Mouse (Mus musculus) limb, embryonic 13.5 days (tissue): Measurements from ENCODE around the gene Cdyl. TPM values are rescaled to one million over a fixed set of nuclear protein-coding genes. Genes with fewer than 3 reads are reported as not detected.

Experiments used
- ATAC-seq: fragments of 200-750 bp; cut with Nextera tagmentation; 2 replicates; pipeline ENCODE4 v1.8.0; 2017; ENCODE audit warnings: low read depth, moderate number of reproducible peaks, moderate TSS enrichment; ENCODE audit not compliant: low FRiP score
- H3K27ac ChIP-seq: fragments of 300-500 bp; sonication (generic); 2 replicates; pipeline ENCODE4 v1.5.1; 2015; ENCODE audit warnings: inconsistent platforms, mild to moderate bottlenecking, moderate library complexity
- H3K27me3 ChIP-seq: fragments of 300-500 bp; sonication (generic); 2 replicates; pipeline ENCODE4 v1.6.1; 2015; ENCODE audit warnings: mild to moderate bottlenecking, inconsistent platforms
- H3K36me3 ChIP-seq: fragments of 300-500 bp; sonication (generic); 2 replicates; pipeline ENCODE4 v1.6.1; 2015; ENCODE audit warnings: inconsistent platforms, mild to moderate bottlenecking, moderate library complexity
- H3K4me1 ChIP-seq: fragments of 300-500 bp; sonication (generic); 2 replicates; pipeline ENCODE4 v1.6.1; 2015; ENCODE audit warnings: inconsistent platforms
- H3K4me2 ChIP-seq: fragments of 300-500 bp; sonication (generic); replicated peaks from 2 replicates; pipeline ENCODE4 v1.6.1; 2015; ENCODE audit warnings: inconsistent platforms, mild to moderate bottlenecking, moderate library complexity
- H3K4me3 ChIP-seq: fragments of 300-500 bp; sonication (generic); 2 replicates; pipeline ENCODE4 v1.5.1; 2015; ENCODE audit warnings: moderate library complexity, mild to moderate bottlenecking, inconsistent platforms
- H3K9ac ChIP-seq: fragments of 300-500 bp; sonication (generic); 2 replicates; pipeline ENCODE4 v1.6.1; 2015; ENCODE audit warnings: mild to moderate bottlenecking, inconsistent platforms
- H3K9me3 ChIP-seq: fragments of 300-500 bp; sonication (generic); 2 replicates; pipeline ENCODE4 v1.6.1; 2016; ENCODE audit warnings: inconsistent platforms
- WGBS: fragments of 180-500 bp; shearing (Covaris S2); methylation state at CpG from one replicate; pipeline ENCODE4 v1.1.7; 2015; 5-methylcytosine and 5-hydroxymethylcytosine counted together
- polyA plus RNA-seq: library from polyadenylated mRNA; unstranded; fragments of >200 nt; fragmentation: Nextera tagmentation; extraction: Ambion mirVana; gene quantifications from 2 replicates; pipeline ENCODE4 v1.2.1, GENCODE M21; 2015

The Cdyl gene
- polyA plus RNA-seq, 1 experiment from 2014 or later = 15.2 TPM

DNA sequence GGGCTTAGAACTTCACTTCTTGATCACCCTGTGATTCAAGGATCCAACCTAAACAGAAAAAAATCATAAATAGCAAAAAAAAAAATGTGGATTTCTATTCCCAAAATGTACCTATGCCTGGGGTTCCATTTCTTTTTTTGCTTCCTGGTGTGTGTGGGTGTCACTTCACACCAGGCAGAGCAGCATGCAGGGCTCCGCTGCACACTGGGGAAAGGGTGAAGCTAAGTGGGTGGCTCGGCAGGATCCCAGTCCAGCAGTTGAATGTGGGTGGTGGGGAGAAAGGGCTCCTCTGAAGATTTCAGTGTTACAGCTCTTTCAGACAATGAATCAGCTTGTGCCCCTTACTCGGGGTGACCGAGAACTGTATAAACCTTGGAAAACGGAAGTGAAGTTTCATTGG lies 215.8 kb downstream of the Cdyl start:
- 86% methylated on average over 5 of the region's 5 CpGs for WGBS
- no peak overlapping the region for H3K4me3 ChIP-seq
- H3K27ac ChIP-seq = no peak overlapping the region

DNA sequence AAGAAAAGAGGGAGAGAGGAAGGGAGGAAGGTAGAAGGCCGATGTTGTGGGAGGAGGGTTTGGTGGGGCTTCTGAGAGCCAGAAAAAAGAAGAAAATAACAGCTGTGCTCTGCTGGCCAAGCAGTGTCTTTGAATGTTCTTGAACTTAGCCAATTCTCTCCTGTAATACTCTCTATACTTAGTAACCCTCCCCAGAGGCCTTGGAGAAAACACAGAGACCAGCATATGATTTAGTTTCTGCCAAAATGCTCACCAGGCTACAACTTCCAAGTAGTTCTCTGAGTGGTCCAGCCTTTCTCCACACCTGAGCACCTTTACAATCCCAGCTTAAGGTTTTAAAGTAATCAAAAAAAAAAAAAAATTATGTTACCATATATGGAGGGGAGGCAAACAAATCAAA lies 218.6 kb downstream of the Cdyl start:
- no peak overlapping the region for H3K4me2 ChIP-seq
- ATAC-seq = no peak
- H3K36me3 ChIP-seq = peaks cover 9% of the 10 kb centered on the region; the same call in 1 of the 2 replicates
- H3K4me3 ChIP-seq = no peak overlapping the region
- H3K9ac ChIP-seq = no peak overlapping the region
- WGBS = 38% methylated on average over 1 of the region's 1 CpGs
- H3K9me3 ChIP-seq = no peaks in the 10 kb centered on the region
- 0 out of 2 replicates have a peak overlapping the region, but pooled peaks have one; percentile 3 for H3K27ac ChIP-seq
- H3K4me1 ChIP-seq = peaks cover 5% of the 10 kb centered on the region
- no peaks in the 10 kb centered on the region for H3K27me3 ChIP-seq

More for the DNA sequence above, 215.8 kb downstream of the Cdyl start:
- H3K27me3 ChIP-seq = no peaks in the 10 kb centered on the region
- H3K9ac ChIP-seq = no peak overlapping the region
- ATAC-seq = no peak
- peaks cover 12% of the 10 kb centered on the region for H3K4me1 ChIP-seq
- no peaks in the 10 kb centered on the region for H3K9me3 ChIP-seq
- peaks cover 20% of the 10 kb centered on the region for H3K36me3 ChIP-seq
- no peak overlapping the region for H3K4me2 ChIP-seq

DNA sequence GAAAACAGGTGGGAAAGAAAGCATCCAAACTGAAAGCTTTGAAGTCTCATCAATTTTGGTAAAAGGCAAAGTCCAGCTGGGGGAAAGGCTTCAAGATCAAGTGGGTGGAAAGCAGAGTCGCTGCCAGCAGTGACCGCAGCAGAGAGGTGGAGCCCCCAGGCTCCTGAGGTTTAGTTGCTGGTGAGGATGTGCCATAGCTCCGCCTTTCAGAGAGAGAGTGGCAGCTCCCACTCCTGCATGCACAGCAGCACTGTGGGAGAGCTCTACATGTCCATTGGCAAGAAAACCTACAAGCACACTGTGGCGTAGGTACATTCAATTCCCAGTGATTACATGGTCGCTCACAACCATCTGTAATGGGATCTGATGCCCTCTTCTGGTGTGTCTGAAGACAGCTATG lies 219.4 kb downstream of the Cdyl start:
- peaks cover 5% of the 10 kb centered on the region for H3K4me1 ChIP-seq
- 60% methylated on average over 5 of the region's 5 CpGs for WGBS
- no peak; the same call in 1 of the 2 replicates for ATAC-seq
- H3K27me3 ChIP-seq = no peaks in the 10 kb centered on the region
- no peaks in the 10 kb centered on the region for H3K9me3 ChIP-seq
- no peak overlapping the region for H3K9ac ChIP-seq
- H3K4me3 ChIP-seq = no peak overlapping the region
- H3K36me3 ChIP-seq = peaks cover 7% of the 10 kb centered on the region; the same call in 1 of the 2 replicates
- no peak overlapping the region for H3K4me2 ChIP-seq
- no peak overlapping the region for H3K27ac ChIP-seq

DNA sequence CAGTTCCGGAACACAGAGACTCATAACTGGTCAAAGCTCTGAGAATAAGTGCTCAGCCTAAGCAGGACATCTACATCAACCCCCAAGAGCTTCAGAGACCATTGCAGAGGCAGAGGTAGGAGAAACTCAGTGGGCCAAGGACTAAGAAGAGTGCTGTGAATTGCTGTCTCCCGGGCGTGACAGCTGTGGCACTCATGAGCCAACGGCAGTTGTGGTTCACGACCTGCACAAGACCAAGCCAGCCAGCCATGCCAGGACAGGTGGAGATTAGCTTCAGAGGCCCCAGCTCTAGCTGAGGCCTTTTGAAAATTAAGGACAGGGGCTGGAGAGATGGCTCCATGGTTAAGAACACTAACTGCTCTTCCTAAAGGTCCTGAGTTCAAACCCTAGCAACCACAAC lies 219.9 kb downstream of the Cdyl start:
- Histone ChIP-seq H3K27me3 (no peaks in the 10 kb centered on the region), H3K9me3 (no peaks in the 10 kb centered on the region), H3K27ac (no peak overlapping the region), H3K4me2 (no peak overlapping the region), H3K9ac (no peak overlapping the region), H3K4me1 (peaks cover 9% of the 10 kb centered on the region), H3K36me3 (peaks cover 3% of the 10 kb centered on the region; the same call in 1 of the 2 replicates), H3K4me3 (no peak overlapping the region)
- WGBS = 86% methylated on average over 5 of the region's 5 CpGs
- no peak for ATAC-seq

DNA sequence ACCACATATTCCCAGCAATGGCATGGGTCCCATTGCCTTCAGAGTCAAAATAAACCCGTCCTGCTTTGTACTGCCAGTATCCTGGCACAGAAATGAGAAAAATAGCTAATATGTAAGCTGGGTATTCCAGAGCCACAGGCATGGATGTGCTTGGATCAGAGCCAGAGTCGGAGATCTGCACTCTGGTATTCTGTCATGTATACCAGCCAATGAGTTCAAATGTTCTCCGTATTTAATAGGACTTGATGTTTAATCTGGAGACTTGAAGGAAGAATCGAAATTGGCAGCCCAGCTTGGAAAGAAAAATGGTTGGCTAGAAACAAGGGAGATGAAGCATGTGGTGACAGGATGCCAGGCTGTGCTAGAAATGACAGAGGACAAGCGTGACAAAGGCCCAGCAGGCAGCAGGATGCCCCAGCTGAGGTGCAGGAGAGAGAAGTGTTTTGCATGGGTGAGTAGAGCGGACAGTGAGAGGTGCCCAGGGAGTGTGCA lies 221.0 kb downstream of the Cdyl start:
- Histone ChIP-seq H3K4me1 (peaks cover 17% of the 10 kb centered on the region), H3K27ac (no peak overlapping the region), H3K36me3 (no peaks in the 10 kb centered on the region), H3K4me3 (no peak overlapping the region), H3K27me3 (no peaks in the 10 kb centered on the region), H3K9ac (no peak overlapping the region), H3K4me2 (no peak overlapping the region), H3K9me3 (no peaks in the 10 kb centered on the region)
- no peak for ATAC-seq
- 78% methylated on average over 6 of the region's 6 CpGs for WGBS

DNA sequence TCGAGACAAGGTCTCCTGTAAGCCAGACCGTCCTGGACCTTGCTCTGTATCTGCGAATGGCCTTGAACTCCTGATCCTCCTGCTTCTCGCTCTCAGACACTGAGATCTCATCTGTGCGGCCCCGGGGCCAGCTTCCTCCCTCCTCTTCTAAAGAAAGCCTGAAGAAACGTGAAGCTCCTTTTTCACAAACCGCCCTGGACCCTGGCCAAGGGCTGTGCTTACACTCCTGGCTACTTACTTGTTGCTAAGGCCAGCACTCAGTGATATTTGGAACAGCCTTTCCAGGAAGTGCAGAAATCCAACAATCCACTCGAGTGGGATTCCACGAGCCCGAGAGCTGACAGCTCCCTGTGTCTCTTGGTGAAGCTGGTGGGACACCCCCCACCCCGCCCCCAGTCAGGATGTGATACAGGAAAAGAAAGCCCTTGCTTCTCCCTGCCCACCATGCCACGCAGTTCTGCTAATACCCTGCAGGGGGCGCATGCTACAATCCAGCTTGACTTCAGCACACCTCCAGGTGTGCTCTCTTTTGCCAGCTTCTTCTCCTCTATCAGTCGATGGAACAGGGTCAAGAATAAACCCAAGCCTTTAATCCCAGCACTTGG lies 226.6 kb downstream of the Cdyl start:
- Histone ChIP-seq H3K36me3 (no peaks in the 10 kb centered on the region), H3K27ac (no peak overlapping the region), H3K27me3 (no peaks in the 10 kb centered on the region), H3K4me3 (no peak overlapping the region), H3K4me2 (peak overlapping the region; percentile 17; the same call in 1 of the 2 replicates), H3K4me1 (peaks cover 19% of the 10 kb centered on the region), H3K9me3 (peaks cover 5% of the 10 kb centered on the region), H3K9ac (no peak overlapping the region)
- WGBS = 32% methylated on average over 15 of the region's 15 CpGs
- no peak for ATAC-seq

DNA sequence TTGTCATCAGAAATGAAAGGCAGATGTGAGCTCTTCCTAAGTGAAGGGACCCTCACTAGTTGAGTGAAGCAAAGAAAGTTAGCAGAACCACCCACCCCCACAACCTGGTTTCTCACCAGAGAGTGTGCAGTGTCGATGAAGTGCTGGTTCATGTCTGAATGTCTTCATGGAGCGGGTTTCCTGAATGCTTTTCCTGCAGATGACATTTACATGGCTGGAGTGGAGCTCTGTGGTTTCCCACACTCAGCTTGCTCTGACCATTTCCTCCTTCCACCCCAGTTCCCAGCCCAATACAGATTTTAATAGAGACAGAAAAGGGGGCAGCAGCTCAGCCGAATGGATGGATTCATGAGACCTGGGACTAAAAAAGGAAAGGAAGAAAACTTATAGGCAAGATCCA lies 233.2 kb downstream of the Cdyl start:
- Histone ChIP-seq H3K9ac (no peak overlapping the region), H3K9me3 (peaks cover 5% of the 10 kb centered on the region), H3K4me2 (no peak overlapping the region), H3K27ac (no peak overlapping the region), H3K27me3 (no peaks in the 10 kb centered on the region), H3K36me3 (peaks cover 14% of the 10 kb centered on the region), H3K4me1 (no peaks in the 10 kb centered on the region), H3K4me3 (no peak overlapping the region)
- 86% methylated on average over 3 of the region's 3 CpGs for WGBS
- ATAC-seq = no peak

DNA sequence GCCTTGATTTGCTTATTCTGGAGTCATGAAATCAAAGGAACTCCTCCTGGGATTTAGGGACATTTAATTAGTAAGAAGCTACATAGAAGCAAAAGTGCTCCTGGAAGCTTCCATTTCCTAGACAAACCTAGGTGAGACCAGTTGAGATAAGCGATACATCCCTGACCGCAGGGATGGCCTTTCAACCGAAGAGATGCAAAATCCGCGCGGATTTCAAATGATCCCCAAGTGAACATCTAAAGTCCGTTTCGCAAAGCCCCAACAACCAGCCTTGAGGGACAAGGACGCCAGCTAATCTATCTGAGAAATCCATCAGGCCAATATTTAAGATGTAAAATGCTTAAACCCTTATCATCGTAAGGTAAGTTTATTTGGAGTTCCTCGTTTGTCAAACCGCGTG lies 245.7 kb downstream of the Cdyl start:
- Histone ChIP-seq H3K9me3 (no peaks in the 10 kb centered on the region), H3K4me3 (peak overlapping the region; percentile 64), H3K27me3 (no peaks in the 10 kb centered on the region), H3K9ac (peak overlapping the region; percentile 71), H3K4me2 (peak overlapping the region; percentile 77), H3K4me1 (peaks cover 3% of the 10 kb centered on the region; the same call in 1 of the 2 replicates), H3K36me3 (peaks cover 4% of the 10 kb centered on the region; the same call in 1 of the 2 replicates), H3K27ac (no peak overlapping the region)
- 4% methylated on average over 13 of the region's 13 CpGs for WGBS
- ATAC-seq = no peak

DNA sequence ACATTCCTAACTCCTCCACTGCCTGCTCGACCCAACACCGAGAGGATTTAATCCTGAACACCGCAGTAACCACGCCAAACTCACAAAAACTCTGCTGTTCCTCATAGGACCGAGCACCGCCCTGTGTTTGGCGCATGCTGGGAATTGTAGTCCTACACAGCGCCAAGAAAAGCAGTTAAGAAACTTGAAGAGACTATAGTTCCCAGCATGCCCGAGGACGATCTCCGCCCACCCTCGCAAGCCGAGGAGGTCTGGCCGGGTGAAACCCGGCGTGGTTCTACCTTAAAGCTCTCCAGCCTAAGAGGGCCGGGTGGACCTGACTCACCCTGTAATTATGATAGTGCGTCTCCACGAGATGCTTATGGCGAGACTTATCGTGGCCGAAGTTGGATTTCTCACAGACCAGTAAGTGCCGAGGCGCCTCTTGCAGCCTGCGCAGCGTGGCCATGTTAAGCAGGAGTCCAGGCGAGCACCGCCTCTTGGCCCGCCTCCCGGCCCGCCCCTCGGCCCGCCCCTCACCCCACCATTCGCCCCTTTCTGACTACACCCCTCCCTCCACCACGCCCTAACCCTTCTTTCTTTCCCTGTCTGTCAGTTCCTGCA lies 246.3 kb downstream of the Cdyl start, which contains the start of gene Rpp40:
TSS of gene Rpp40 (minus strand) at position 481 of the 603 bp plus-strand sequence.
- Histone ChIP-seq H3K4me1 (peaks cover 3% of the 10 kb centered on the region; the same call in 1 of the 2 replicates), H3K36me3 (peaks cover 4% of the 10 kb centered on the region; the same call in 1 of the 2 replicates), H3K27ac (no peak within 1 kb of the TSS), H3K9me3 (no peaks in the 10 kb centered on the region), H3K4me2 (peak within 1 kb of the TSS; percentile 77), H3K4me3 (peak within 1 kb of the TSS; percentile 64), H3K9ac (peak within 1 kb of the TSS; percentile 71), H3K27me3 (no peaks in the 10 kb centered on the region)
- WGBS = under 1% methylated on average over 35 of the region's 35 CpGs
- peak; percentile 100 for ATAC-seq

DNA sequence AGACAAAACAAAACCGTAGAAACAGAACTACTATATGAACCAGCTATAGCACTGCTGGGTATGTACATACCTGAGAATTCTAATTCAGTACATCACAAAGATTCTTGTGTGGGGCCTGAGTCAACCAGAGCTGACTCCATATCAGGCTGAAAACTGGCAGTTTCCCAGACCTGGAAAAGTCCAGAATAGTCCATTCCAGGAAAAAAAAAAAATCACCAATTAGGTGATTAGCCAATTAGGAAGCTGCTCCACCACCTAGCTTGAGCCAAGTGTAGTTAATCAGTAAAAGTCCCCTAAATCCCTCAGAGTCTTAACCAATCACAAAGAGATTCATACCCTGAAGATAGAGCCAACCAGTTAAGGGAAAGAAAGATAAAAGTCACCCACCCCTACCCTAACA lies 251.8 kb downstream of the Cdyl start:
- Histone ChIP-seq H3K4me2 (no peak overlapping the region), H3K27me3 (no peaks in the 10 kb centered on the region), H3K4me1 (no peaks in the 10 kb centered on the region), H3K27ac (no peak overlapping the region), H3K36me3 (no peaks in the 10 kb centered on the region), H3K9me3 (no peaks in the 10 kb centered on the region), H3K9ac (no peak overlapping the region), H3K4me3 (no peak overlapping the region)
- WGBS = 92% methylated on average over 1 of the region's 1 CpGs
- ATAC-seq = no peak
